Mouse (Mus musculus): ENCODE data around the gene Wwox.
A peak's percentile ranks its signal among the peaks of the same experiment; 100 is the strongest.

The Wwox gene

GRCm38 (mm10) chr8:115358481-115358880 lies 919.0 kb downstream of the Wwox start:
- DNase-seq (ENCODE audit: low spot score): no peak

GRCm38 (mm10) chr8:115359701-115360100 lies 920.2 kb downstream of the Wwox start:
- no peak for DNase-seq (ENCODE audit: low spot score)

- DNase-seq (ENCODE audit: low spot score): peak; percentile 42
These were observed 923.1 kb downstream of the Wwox start for GRCm38 (mm10) chr8:115362518-115362917.

GRCm38 (mm10) chr8:115374957-115375356 lies 935.5 kb downstream of the Wwox start:
- DNase-seq (ENCODE audit: low spot score): no peak

- DNase-seq (ENCODE audit: low spot score): no peak
These were observed 936.0 kb downstream of the Wwox start for GRCm38 (mm10) chr8:115375361-115376047.

GRCm38 (mm10) chr8:115377321-115377720 lies 937.9 kb downstream of the Wwox start:
- no peak for DNase-seq (ENCODE audit: low spot score)

GRCm38 (mm10) chr8:115380017-115380416 lies 940.6 kb downstream of the Wwox start:
- DNase-seq (ENCODE audit: low spot score): no peak

- DNase-seq (ENCODE audit: low spot score): no peak
These were observed 951.6 kb downstream of the Wwox start for GRCm38 (mm10) chr8:115390921-115391504.

GRCm38 (mm10) chr8:115395840-115396239 lies 956.4 kb downstream of the Wwox start:
- no peak for DNase-seq (ENCODE audit: low spot score)

- DNase-seq (ENCODE audit: low spot score): no peak
These were observed 958.5 kb downstream of the Wwox start for GRCm38 (mm10) chr8:115397981-115398380.

GRCm38 (mm10) chr8:115400013-115400720 lies 960.7 kb downstream of the Wwox start:
- DNase-seq (ENCODE audit: low spot score): no peak
